Mouse (Mus musculus) midbrain, embryonic 12.5 days (tissue): ENCODE data around the gene Pacs2. TPM values are rescaled to one million over a fixed set of nuclear protein-coding genes. Genes with fewer than 3 reads are reported as not detected.

Experiments used
- ATAC-seq: fragments of 200-750 bp; cut with Nextera tagmentation; 2 replicates; pipeline ENCODE4 v1.8.0; 2017; ENCODE audit warnings: low read depth, moderate TSS enrichment, moderate library complexity; ENCODE audit not compliant: low FRiP score
- H3K27ac ChIP-seq: fragments of 300-500 bp; sonication (generic); replicated peaks from 2 replicates; pipeline ENCODE4 v1.5.1; 2016; ENCODE audit warnings: mild to moderate bottlenecking
- H3K27me3 ChIP-seq: fragments of 300-500 bp; sonication (generic); 2 replicates; pipeline ENCODE4 v1.6.1; 2016; ENCODE audit warnings: mild to moderate bottlenecking
- H3K36me3 ChIP-seq: fragments of 300-500 bp; sonication (generic); 2 replicates; pipeline ENCODE4 v1.6.1; 2016
- H3K4me1 ChIP-seq: fragments of 300-500 bp; sonication (generic); 2 replicates; pipeline ENCODE4 v1.6.1; 2016
- H3K4me2 ChIP-seq: fragments of 300-500 bp; sonication (generic); replicated peaks from 2 replicates; pipeline ENCODE4 v1.6.1; 2016; ENCODE audit warnings: mild to moderate bottlenecking, moderate library complexity
- H3K4me3 ChIP-seq: fragments of 300-500 bp; sonication (generic); 2 replicates; pipeline ENCODE4 v1.5.1; 2016; ENCODE audit warnings: mild to moderate bottlenecking
- H3K9ac ChIP-seq: fragments of 300-500 bp; sonication (generic); replicated peaks from 2 replicates; pipeline ENCODE4 v1.6.1; 2016; ENCODE audit warnings: mild to moderate bottlenecking, moderate library complexity
- H3K9me3 ChIP-seq: fragments of 300-500 bp; sonication (generic); 2 replicates; pipeline ENCODE4 v1.6.1; 2016; ENCODE audit warnings: mild to moderate bottlenecking
- whole genome bisulfite sequencing: fragments of 180-500 bp; shearing (Covaris S2); methylation state at CpG from one replicate; pipeline ENCODE4 v1.1.7; 2016; 5-methylcytosine and 5-hydroxymethylcytosine counted together
- polyA plus RNA-seq: library from polyadenylated mRNA; unstranded; fragments of >200 nt; fragmentation: Nextera tagmentation; extraction: Ambion mirVana; gene quantifications from 2 replicates; pipeline ENCODE4 v1.2.1, GENCODE M21; 2016

Pacs2 gene
- polyA plus RNA-seq, 1 experiment from 2014 or later = 29.9 TPM

GRCm38 (mm10) chr12:113032296-113033250, 18.3 kb downstream of the Pacs2 start:
- Histone ChIP-seq H3K4me3 (no peak overlapping the region), H3K9ac (no peak overlapping the region), H3K36me3 (no peaks in the 10 kb centered on the region), H3K27ac (peak overlapping the region; percentile 22; the same call in 1 of the 2 replicates), H3K4me1 (peaks cover 36% of the 10 kb centered on the region), H3K4me2 (no peak overlapping the region), H3K27me3 (no peaks in the 10 kb centered on the region), H3K9me3 (no peaks in the 10 kb centered on the region)
- WGBS = 76% methylated on average over 11 of the region's 11 CpGs
- ATAC-seq = peak; percentile 44; the same call in 1 of the 2 replicates

GRCm38 (mm10) chr12:113035093-113035492, 20.8 kb downstream of the Pacs2 start:
- WGBS = 92% methylated on average over 2 of the region's 2 CpGs
- peaks cover 20% of the 10 kb centered on the region for H3K4me1 ChIP-seq
- H3K36me3 ChIP-seq = no peaks in the 10 kb centered on the region
- H3K27me3 ChIP-seq = no peaks in the 10 kb centered on the region
- no peak overlapping the region for H3K4me3 ChIP-seq
- H3K27ac ChIP-seq = no peak overlapping the region
- H3K9me3 ChIP-seq = no peaks in the 10 kb centered on the region
- no peak overlapping the region for H3K4me2 ChIP-seq
- no peak overlapping the region for H3K9ac ChIP-seq
- no peak for ATAC-seq

- no peaks in the 10 kb centered on the region for H3K9me3 ChIP-seq
Observed at GRCm38 (mm10) chr12:113036996-113037395, 22.7 kb downstream of the Pacs2 start.

GRCm38 (mm10) chr12:113038414-113038813, 24.1 kb downstream of the Pacs2 start:
- Histone ChIP-seq H3K4me1 (peaks cover 7% of the 10 kb centered on the region; the same call in 1 of the 2 replicates), H3K27me3 (no peaks in the 10 kb centered on the region), H3K4me2 (no peak overlapping the region), H3K27ac (no peak overlapping the region), H3K9ac (no peak overlapping the region), H3K36me3 (no peaks in the 10 kb centered on the region), H3K4me3 (no peak overlapping the region), H3K9me3 (no peaks in the 10 kb centered on the region)
- ATAC-seq = no peak
- WGBS = 91% methylated on average over 4 of the region's 4 CpGs

More at GRCm38 (mm10) chr12:113036996-113037395, 22.7 kb downstream of the Pacs2 start:
- Histone ChIP-seq H3K27me3 (no peaks in the 10 kb centered on the region), H3K4me2 (no peak overlapping the region), H3K27ac (no peak overlapping the region), H3K36me3 (no peaks in the 10 kb centered on the region), H3K4me3 (no peak overlapping the region), H3K9ac (no peak overlapping the region), H3K4me1 (peaks cover 20% of the 10 kb centered on the region)
- ATAC-seq = no peak
- 88% methylated on average over 4 of the region's 4 CpGs for WGBS

GRCm38 (mm10) chr12:113041481-113042439, 27.5 kb downstream of the Pacs2 start:
- ATAC-seq = peak; percentile 52; the same call in 1 of the 2 replicates
- Histone ChIP-seq H3K4me2 (no peak overlapping the region), H3K27me3 (no peaks in the 10 kb centered on the region), H3K36me3 (peaks cover 13% of the 10 kb centered on the region), H3K9me3 (no peaks in the 10 kb centered on the region), H3K4me3 (no peak overlapping the region), H3K4me1 (peaks cover 7% of the 10 kb centered on the region; the same call in 1 of the 2 replicates), H3K9ac (no peak overlapping the region), H3K27ac (peak overlapping the region; percentile 31)
- 67% methylated on average over 15 of the region's 15 CpGs for WGBS

GRCm38 (mm10) chr12:113042543-113042942, 28.2 kb downstream of the Pacs2 start:
- no peak overlapping the region for H3K9ac ChIP-seq
- H3K36me3 ChIP-seq = peaks cover 21% of the 10 kb centered on the region
- H3K27me3 ChIP-seq = no peaks in the 10 kb centered on the region
- H3K27ac ChIP-seq = no peak overlapping the region
- no peak for ATAC-seq
- H3K4me3 ChIP-seq = no peak overlapping the region
- no peaks in the 10 kb centered on the region for H3K9me3 ChIP-seq
- H3K4me1 ChIP-seq = peaks cover 7% of the 10 kb centered on the region; the same call in 1 of the 2 replicates
- H3K4me2 ChIP-seq = no peak overlapping the region
- 90% methylated on average over 2 of the region's 2 CpGs for WGBS

GRCm38 (mm10) chr12:113044916-113045677, 30.8 kb downstream of the Pacs2 start:
- ATAC-seq = no peak
- 87% methylated on average over 3 of the region's 3 CpGs for WGBS
- Histone ChIP-seq H3K4me2 (no peak overlapping the region), H3K4me3 (no peak overlapping the region), H3K36me3 (peaks cover 42% of the 10 kb centered on the region), H3K27ac (no peak overlapping the region), H3K27me3 (no peaks in the 10 kb centered on the region), H3K9me3 (no peaks in the 10 kb centered on the region), H3K9ac (no peak overlapping the region), H3K4me1 (peaks cover 7% of the 10 kb centered on the region; the same call in 1 of the 2 replicates)

- ATAC-seq = no peak
- Histone ChIP-seq H3K4me1 (no peaks in the 10 kb centered on the region), H3K4me3 (no peak overlapping the region), H3K4me2 (no peak overlapping the region), H3K9me3 (no peaks in the 10 kb centered on the region), H3K27ac (no peak overlapping the region), H3K9ac (no peak overlapping the region), H3K27me3 (no peaks in the 10 kb centered on the region), H3K36me3 (peaks cover 59% of the 10 kb centered on the region)
- WGBS = 95% methylated on average over 15 of the region's 15 CpGs
Observed at GRCm38 (mm10) chr12:113046861-113047260, 32.6 kb downstream of the Pacs2 start.

- ATAC-seq = no peak
- Histone ChIP-seq H3K4me2 (no peak overlapping the region), H3K27ac (no peak overlapping the region), H3K9me3 (no peaks in the 10 kb centered on the region), H3K9ac (no peak overlapping the region), H3K36me3 (peaks cover 70% of the 10 kb centered on the region), H3K27me3 (no peaks in the 10 kb centered on the region), H3K4me3 (no peak overlapping the region), H3K4me1 (no peaks in the 10 kb centered on the region)
- 91% methylated on average over 5 of the region's 5 CpGs for WGBS
Observed at GRCm38 (mm10) chr12:113048103-113048502, 33.8 kb downstream of the Pacs2 start.

- 89% methylated on average over 9 of the region's 9 CpGs for WGBS
- peaks cover 86% of the 10 kb centered on the region for H3K36me3 ChIP-seq
- ATAC-seq = no peak
Observed at GRCm38 (mm10) chr12:113049836-113050235, 35.5 kb downstream of the Pacs2 start.

GRCm38 (mm10) chr12:113050671-113051070, 36.4 kb downstream of the Pacs2 start:
- H3K4me1 ChIP-seq = no peaks in the 10 kb centered on the region
- no peak overlapping the region for H3K4me3 ChIP-seq
- H3K27me3 ChIP-seq = no peaks in the 10 kb centered on the region
- no peaks in the 10 kb centered on the region for H3K9me3 ChIP-seq
- ATAC-seq = no peak
- H3K27ac ChIP-seq = no peak overlapping the region
- H3K36me3 ChIP-seq = peaks cover 89% of the 10 kb centered on the region
- WGBS = 95% methylated on average over 12 of the region's 12 CpGs
- no peak overlapping the region for H3K9ac ChIP-seq
- H3K4me2 ChIP-seq = no peak overlapping the region

More at GRCm38 (mm10) chr12:113049836-113050235, 35.5 kb downstream of the Pacs2 start:
- Histone ChIP-seq H3K27ac (no peak overlapping the region), H3K9ac (no peak overlapping the region), H3K27me3 (no peaks in the 10 kb centered on the region), H3K4me3 (no peak overlapping the region), H3K4me1 (no peaks in the 10 kb centered on the region), H3K9me3 (no peaks in the 10 kb centered on the region), H3K4me2 (no peak overlapping the region)
